Mouse (Mus musculus) macrophage (primary cell): ENCODE results near the gene Gfap. TPM values are rescaled to one million over a fixed set of nuclear protein-coding genes. Genes with fewer than 3 reads are reported as not detected.
A peak's percentile ranks its signal among the peaks of the same experiment; 100 is the strongest.

Experiments used
- H3K27ac ChIP-seq: fragments of 350-480 bp; formaldehyde crosslinking; 2 replicates; pipeline ENCODE4 v1.9.0; 2021
- H3K36me3 ChIP-seq: fragments of 350-480 bp; formaldehyde crosslinking; 2 replicates; pipeline ENCODE4 v1.9.0; 2021; ENCODE audit errors: inconsistent target
- H3K4me3 ChIP-seq: fragments of 350-480 bp; formaldehyde crosslinking; 2 replicates; pipeline ENCODE4 v1.9.0; 2021; ENCODE audit errors: inconsistent target
- H3K79me2 ChIP-seq: fragments of 350-480 bp; formaldehyde crosslinking; 2 replicates; pipeline ENCODE4 v1.9.0; 2021; ENCODE audit errors: inconsistent target
- WGBS: methylation state at CpG from one replicate; pipeline ENCODE4 v1.1.7; 2026; ENCODE audit warnings: inconsistent platforms; ENCODE audit not compliant: missing documents; 5-methylcytosine and 5-hydroxymethylcytosine counted together
- polyA plus RNA-seq: library from polyadenylated mRNA; stranded (reverse); fragments of 250-400 nt; gene quantifications from 3 replicates; pipeline ENCODE4 v1.2.4, GENCODE M21; 2018; ENCODE audit warnings: inconsistent platforms
- total RNA-seq, 78 experiments: library from RNA; depleted of rRNA; stranded (reverse); fragments of 250-400 nt; gene quantifications; 1 replicate in 9 of 78; 2 replicates in 24 of 78; 3 replicates in 43 of 78; 4 replicates in 2 of 78; pipeline ENCODE4 v1.2.4; 2018; ENCODE audit warnings: inconsistent platforms in 56 of 78

Gene Gfap
- under 1 TPM in 1 of 26 experiments, not detected in 25; 0.95 TPM for total RNA-seq (2018; cell fraction: chromatin; rRNA removed)
- not detected for total RNA-seq (2018; cell fraction: cytosol; rRNA removed)
- not detected for total RNA-seq (2018; cell fraction: nucleus; rRNA removed)
- polyA plus RNA-seq: not detected in 3 replicates

DNA sequence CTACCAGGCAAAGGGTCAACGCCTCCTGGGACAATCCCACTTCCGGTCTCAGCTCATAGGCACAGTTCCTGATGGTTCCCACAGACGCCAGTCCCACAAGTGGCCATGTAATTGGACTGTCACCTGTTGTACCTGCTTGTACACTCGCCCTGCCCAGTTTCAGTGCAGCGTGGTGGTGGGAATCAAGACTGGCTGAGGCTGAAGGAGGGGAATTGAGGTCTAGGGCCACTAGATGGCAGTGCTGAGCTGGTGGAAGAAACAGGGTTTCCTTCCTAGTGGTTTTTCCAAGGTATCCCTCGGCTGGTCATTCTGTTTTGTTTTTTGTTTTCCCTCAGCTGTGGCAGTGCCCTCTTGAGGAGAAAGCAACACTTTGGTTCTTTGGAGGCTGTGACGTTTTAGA, at the start of gene Gfap:
Gfap (minus strand) TSS at position 150 of the 400 bp plus-strand sequence.
- H3K79me2 ChIP-seq: no peaks in the 10 kb centered on the region
- H3K27ac ChIP-seq: no peak within 1 kb of the TSS
- no peaks in the 10 kb centered on the region for H3K36me3 ChIP-seq
- 13% methylated on average over 7 of the region's 7 CpGs for WGBS
- no peak within 1 kb of the TSS for H3K4me3 ChIP-seq

DNA sequence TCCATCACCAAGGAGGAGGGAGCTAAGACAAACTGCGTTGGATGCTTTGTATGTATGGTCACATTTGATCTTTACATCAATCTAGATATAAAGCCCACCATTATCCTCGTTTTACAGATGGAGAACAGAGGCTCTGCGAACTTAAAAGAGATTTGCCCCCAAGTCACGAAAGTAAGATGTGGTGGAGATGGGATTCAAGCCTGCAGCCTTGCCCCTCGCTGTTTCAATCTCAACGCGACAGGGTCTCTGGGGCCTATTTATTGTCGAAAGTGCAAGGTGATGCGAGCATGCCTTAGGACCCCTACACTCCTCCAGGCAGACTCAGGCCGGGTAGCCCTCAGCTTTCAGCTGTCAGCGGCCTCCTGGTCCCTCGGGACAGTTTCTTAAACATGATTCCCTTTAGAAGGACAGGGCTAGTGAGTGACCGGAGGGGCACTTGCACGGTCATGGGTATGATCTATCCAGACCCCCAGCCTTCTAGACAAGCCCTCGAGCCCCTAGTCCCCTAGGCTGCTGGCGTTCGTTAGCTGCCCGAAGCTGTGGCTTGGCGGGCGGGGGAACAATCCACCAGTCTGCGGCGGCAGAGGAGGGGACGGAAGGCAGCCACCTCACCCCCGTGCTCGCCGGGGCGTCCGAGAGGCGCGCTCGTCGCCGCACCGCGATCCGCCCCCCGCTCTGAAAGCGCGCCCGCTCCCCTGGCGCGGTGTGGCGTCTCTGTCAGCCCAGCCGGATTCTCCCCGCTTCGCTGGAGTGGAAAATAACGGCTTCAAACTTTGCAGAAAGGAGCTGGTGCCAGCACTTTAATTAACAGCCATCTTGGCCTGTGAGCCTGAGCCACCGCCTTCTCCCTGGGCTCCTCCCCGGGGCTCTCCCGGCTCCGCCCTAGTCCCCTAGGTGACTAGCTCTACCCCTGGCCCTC, 47.6 kb upstream of the Gfap start:
- Histone ChIP-seq H3K4me3 (no peak overlapping the region), H3K36me3 (no peaks in the 10 kb centered on the region), H3K27ac (no peak overlapping the region), H3K79me2 (no peaks in the 10 kb centered on the region)
- WGBS: 4% methylated on average over 51 of the region's 51 CpGs

DNA sequence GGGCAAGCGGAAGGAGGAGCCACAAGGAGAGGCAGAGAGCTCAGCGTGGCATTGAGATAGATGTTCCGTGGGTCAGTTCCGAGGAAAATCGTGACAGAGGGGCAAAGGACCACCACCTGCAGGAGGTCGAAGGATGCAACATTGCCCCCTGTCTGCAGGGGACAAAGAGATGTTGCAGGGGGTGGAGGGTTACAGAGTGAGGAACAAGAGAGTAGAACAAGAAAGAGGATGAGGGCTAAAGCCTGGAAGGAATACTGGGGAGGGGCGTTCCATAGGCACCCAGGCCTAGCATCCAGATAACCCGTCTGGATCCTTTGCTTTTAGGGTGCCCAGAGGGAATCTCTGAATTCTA, 46.3 kb upstream of the Gfap start:
- H3K36me3 ChIP-seq: no peaks in the 10 kb centered on the region
- H3K27ac ChIP-seq: no peak overlapping the region
- WGBS: 8% methylated on average over 8 of the region's 8 CpGs
- no peak overlapping the region for H3K4me3 ChIP-seq
- no peaks in the 10 kb centered on the region for H3K79me2 ChIP-seq

DNA sequence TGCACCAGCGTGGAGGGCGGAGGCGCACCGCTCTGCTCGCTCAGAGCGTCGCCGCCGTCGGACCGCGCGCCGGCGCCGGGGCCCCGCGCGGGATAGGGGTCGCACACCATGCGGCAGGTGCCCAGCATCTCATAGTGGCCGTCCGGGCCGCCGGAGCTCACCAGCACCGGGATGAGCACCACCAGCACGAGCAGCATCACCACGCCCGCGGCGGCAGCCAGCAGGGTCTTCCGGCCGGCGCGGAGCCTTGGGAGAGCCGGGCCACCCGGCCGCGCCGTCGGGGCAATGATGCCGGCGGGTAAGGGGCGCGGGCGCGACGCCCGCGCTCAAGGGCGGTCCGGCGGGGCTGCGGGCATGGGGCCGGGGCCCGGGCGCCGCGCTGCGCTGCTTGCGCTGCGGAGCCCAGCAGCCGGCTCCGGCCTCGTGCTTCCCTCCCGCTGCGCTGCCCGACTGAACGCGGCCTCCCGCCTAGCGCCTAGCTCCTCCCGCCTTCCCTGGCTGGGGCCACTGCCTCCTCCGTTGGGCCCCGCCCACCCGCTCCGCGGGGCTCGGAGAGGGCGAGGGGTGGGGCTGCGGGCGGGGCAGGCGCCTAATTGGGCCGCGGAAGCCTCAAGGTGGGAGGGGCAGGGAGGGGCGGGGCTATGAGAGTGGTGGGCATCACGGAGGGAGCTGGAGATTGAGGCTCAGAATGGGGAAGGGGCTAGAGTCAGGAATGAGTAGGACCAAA, 45.7 kb upstream of the Gfap start, which contains the start of gene C1ql1:
C1ql1 (minus strand) TSS at position 424 of the 727 bp plus-strand sequence.
- Histone ChIP-seq H3K79me2 (no peaks in the 10 kb centered on the region), H3K27ac (no peak within 1 kb of the TSS), H3K36me3 (no peaks in the 10 kb centered on the region), H3K4me3 (no peak within 1 kb of the TSS)
- WGBS: 4% methylated on average over 62 of the region's 87 CpGs

DNA sequence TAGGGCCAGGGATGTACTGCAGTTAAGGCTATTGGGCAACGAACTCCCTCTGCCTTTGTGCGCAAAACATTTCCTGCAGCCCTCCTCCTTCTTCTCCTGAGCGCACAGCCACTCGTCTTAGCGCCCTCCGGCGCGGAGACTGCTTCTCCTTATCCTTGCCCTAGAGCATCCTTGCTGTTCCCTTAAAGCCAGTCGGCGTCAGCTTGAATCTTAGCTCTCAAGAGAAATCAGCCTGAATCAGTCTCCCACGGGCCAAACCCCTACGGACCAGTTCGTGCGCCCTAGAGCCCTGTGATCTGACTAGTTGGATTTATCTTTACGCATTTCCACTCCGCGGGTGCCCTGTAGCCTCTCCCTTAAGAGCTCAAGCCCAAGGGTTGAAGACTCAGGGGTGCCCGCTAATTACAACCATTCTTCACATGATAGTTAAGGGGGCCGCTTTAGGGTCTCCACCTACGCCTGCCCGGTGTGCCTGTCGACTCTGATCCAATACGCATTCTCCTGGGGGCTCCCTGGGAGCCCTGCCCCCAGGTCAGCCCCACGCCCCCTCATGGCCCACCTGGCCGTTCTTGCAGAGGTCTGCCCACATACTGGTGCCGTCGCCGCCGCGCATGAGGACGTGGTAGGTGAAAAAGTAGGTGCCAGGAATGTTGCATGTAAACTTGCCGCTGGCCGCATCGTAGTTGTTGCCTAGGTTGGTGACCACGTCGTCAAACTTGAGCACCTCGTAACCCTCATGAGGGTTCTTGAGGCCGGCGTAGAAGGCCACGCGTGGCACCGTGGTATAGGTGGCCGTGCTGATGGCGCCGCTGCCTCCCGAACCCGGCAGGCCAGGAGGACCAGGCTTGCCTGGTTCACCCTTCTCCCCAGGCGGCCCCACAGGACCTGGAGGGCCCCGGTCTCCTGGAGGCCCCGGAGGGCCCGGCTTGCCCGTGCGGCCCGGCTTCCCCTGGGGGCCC, 44.9 kb upstream of the Gfap start:
- WGBS: 7% methylated on average over 54 of the region's 54 CpGs
- Histone ChIP-seq H3K36me3 (no peaks in the 10 kb centered on the region), H3K79me2 (no peaks in the 10 kb centered on the region), H3K27ac (no peak overlapping the region), H3K4me3 (no peak overlapping the region)

DNA sequence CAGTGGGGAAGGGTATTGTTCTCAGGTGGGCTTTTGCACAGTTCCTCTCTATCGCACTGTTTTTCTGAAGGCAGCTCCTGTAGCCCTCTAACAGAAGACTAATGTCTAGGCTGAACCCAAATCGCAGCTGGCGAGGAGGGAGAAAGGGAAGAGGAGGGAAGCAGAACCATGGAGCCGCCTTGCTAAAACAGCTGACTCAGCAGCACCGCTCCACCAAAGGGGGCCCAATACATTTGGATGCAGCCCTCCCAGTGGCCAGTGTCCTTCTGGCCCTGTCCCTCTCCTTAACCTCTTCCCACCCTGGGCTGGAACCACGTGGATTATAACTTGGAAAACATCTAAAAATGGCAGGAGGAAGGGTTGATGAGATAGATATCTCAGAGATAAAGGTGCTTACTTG, 40.5 kb upstream of the Gfap start:
- H3K79me2 ChIP-seq: no peaks in the 10 kb centered on the region
- no peaks in the 10 kb centered on the region for H3K36me3 ChIP-seq
- H3K27ac ChIP-seq: no peak overlapping the region
- WGBS: 61% methylated on average over 5 of the region's 6 CpGs
- H3K4me3 ChIP-seq: no peak overlapping the region

DNA sequence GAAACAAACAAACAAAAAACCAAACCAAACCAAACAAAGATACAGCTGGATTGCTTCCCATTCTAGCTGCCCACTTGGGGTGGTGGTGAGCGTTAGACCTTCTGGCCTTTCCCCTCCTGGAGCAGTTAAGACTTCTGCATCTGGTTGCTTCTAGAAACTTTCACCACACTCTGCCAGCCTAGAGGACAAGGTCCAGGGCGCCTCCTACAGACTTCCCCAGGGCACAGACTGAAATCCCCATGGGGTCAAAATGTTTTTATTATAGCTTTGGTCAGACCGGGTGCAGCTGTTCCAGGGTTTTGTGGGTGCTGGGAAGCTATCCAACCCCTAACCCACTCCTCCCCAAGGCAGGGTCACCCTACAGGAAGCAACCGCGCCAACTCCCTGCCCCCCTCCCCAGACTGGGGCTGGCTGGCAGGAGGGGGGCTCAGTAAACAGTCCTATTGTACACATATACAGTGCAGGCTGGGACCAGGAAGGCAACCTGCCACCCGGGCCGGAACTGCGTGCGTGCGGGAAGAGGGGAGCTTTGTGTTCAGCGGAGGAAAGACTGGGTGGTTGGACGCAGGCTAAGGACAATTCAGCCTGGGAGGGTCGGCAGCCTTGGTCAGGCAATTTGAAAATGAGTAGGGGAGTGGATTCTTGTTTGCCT, 38.4 kb upstream of the Gfap start:
- Histone ChIP-seq H3K4me3 (no peak overlapping the region), H3K27ac (no peak overlapping the region), H3K36me3 (no peaks in the 10 kb centered on the region), H3K79me2 (no peaks in the 10 kb centered on the region)
- WGBS: 11% methylated on average over 11 of the region's 13 CpGs

DNA sequence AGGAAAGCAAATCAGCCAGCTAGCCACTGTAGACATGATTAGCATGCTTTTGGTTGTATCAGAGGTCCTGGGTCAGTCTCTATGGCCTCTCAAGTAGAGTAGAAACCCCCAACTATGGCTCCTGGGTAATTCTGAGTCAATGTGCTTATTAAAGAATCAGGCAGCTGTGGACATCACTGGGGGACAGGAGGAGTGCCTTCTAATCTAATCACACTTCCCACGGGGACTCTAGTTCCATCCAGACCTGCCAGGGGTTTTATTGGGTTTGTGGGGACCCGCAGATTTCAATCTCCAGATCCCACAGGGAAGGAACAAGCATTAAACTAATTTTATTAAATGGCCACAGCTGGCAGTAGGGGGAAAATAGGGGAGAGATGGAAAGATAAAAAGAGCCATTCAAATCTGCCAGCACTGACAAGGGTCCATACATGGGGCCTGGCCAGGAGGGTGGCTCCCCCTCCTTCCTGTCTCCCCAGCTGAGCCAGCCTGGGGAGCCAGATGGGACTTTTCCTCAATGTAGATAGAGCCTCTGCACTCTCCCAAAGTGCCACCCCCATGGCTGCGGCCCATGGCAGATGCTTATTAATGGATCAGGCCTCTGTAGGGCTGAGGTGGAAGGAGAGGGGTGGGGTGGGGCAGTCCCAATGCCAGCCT, 36.9 kb upstream of the Gfap start:
- no peak overlapping the region for H3K27ac ChIP-seq
- no peaks in the 10 kb centered on the region for H3K79me2 ChIP-seq
- WGBS: 94% methylated on average over 3 of the region's 3 CpGs
- H3K4me3 ChIP-seq: no peak overlapping the region
- H3K36me3 ChIP-seq: no peaks in the 10 kb centered on the region

DNA sequence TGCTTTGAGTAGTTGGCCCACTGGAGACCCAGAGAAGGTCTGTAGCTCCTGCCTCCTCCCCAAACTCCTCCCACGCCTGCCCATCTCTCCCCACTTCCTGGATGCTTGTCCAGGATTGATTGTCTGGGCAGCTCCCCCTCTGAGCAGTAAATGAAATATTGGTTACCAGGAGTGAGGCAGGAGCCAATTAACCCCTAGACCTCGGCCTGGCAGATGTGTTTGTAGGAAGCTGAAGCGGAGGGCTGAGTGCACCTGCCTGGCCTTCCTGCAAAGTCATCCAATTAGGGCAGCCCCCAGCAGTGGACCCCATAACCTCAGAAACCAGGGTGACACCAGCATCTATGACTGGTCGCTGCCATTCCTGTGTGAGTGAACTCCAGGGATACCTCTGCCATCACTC, 35.6 kb upstream of the Gfap start:
- 75% methylated on average over 4 of the region's 4 CpGs for WGBS
- Histone ChIP-seq H3K36me3 (no peaks in the 10 kb centered on the region), H3K4me3 (no peak overlapping the region), H3K79me2 (no peaks in the 10 kb centered on the region), H3K27ac (no peak overlapping the region)

DNA sequence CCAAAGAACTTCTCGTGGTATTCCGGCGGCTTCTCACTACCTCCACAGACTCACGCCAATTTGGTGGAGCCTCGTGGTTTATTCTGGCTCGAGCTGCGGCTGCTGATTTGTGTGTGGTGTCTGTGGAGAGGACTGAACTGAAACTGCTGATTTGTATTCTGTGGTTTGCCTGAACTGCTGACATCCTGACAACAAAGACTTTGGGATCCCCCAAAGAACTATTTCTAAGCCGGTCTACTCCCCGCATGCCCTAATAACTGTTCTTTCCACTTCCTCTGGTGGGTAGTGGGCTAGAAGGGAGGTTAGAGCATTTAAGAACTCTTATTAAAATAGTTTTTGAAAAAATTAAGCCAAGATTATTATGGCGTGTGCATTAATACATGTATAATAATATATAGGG, 30.0 kb upstream of the Gfap start:
- 42% methylated on average over 10 of the region's 10 CpGs for WGBS
- Histone ChIP-seq H3K27ac (no peak overlapping the region), H3K36me3 (no peaks in the 10 kb centered on the region), H3K4me3 (no peak overlapping the region), H3K79me2 (no peaks in the 10 kb centered on the region)

DNA sequence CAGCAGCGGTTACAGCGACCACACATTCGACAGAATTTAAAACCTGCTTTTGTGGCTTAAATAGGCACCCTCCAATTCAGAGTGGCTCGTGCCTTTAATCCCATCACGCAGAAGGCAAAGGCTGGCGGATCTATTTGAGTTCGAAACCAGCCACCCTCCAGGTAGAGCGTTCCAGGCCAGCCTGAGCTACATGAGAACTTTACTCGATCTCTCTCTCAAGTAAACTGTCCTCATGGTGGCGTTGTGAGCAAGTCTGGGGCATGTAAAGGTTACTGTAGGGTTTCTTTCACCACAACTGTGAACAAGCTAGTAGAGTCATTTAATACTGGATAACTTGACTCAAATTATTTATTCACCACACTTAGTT, 24.6 kb upstream of the Gfap start:
- H3K27ac ChIP-seq: peak overlapping the region; percentile 59
- WGBS: 3% methylated on average over 10 of the region's 10 CpGs
- no peaks in the 10 kb centered on the region for H3K36me3 ChIP-seq
- peak overlapping the region; percentile 86 for H3K4me3 ChIP-seq
- H3K79me2 ChIP-seq: peaks cover 44% of the 10 kb centered on the region

DNA sequence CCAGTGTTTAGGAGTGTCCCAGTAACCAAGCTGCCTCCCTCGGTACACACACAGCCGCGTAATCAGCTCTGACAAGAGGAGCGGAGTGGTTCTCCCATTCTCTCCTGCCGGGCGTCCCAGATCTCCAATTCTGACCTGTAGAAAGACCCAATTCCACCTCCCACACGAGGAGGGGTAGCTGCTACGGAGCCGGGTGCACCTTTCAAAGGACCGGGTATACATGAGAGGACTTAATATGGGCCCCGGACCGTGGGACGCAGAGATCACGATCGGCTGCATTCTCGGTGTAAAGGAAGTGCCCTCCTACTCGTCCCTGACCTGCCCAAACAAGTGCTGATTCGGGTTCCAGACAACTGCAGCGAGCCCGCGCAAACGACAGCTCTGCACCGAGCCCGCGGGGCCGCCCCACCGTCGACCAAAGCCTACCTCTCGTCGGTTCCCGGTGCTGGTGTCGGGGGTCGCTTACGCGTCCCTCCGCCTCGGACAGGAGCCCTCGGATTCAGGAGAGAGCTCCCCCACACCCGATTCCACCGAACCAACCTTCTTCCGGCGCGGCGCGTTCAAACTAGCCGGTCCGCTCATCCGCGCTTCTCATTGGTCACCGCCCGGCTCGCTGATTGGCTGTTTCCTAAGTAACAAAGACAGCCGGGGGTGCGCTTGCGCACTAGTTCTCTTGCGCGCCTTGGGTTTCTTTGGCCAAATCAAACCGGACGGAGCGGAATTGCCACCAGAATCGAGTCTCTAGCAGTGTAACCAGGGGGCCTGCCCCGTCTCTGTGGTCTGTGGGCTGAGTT, 24.0 kb upstream of the Gfap start, which contains the start of gene Kif18b:
Kif18b (minus strand) TSS at position 568 of the 794 bp plus-strand sequence.
- Histone ChIP-seq H3K79me2 (peaks cover 50% of the 10 kb centered on the region), H3K4me3 (peak within 1 kb of the TSS; percentile 86), H3K27ac (peak within 1 kb of the TSS; percentile 65), H3K36me3 (no peaks in the 10 kb centered on the region)
- under 1% methylated on average over 62 of the region's 62 CpGs for WGBS

DNA sequence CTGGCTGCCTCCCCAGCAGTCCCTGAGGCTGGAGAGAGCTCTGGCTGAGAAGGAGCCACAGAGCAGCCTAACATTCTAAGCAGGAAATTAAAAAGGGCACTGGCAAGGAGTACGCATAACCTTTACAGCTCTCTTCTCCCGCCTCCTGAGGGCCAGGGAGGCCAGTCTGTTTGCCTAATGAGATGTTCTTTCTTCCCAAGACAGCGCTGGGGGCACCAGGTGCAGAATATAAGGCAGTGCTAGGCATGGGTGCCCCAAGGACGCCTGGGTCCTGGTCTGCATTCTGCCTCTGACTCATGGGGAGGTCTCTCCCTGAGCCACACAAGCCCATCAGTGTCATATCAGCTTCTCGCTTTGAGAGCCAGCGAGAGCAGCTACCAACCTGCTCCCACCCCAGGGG, 20.8 kb upstream of the Gfap start:
- no peaks in the 10 kb centered on the region for H3K36me3 ChIP-seq
- H3K27ac ChIP-seq: no peak overlapping the region
- 92% methylated on average over 6 of the region's 6 CpGs for WGBS

More for the DNA sequence above, 20.8 kb upstream of the Gfap start:
- Histone ChIP-seq H3K79me2 (peaks cover 82% of the 10 kb centered on the region), H3K4me3 (no peak overlapping the region)
